Mouse (Mus musculus) activated CD4-positive, CD25-positive, alpha-beta regulatory T cell, adult 9 weeks (primary cell): ENCODE measurements around the gene Ftsj3. TPM values are rescaled to one million over a fixed set of nuclear protein-coding genes. Genes with fewer than 3 reads are reported as not detected.

Experiments
- polyA plus RNA-seq: library from polyadenylated mRNA; unstranded; fragments of 100-300 nt; shearing (Covaris generic); gene quantifications from one replicate; pipeline ENCODE4 v1.2.1, GENCODE M21; 2017

Ftsj3 gene
- 76.7 TPM for polyA plus RNA-seq

DNA sequence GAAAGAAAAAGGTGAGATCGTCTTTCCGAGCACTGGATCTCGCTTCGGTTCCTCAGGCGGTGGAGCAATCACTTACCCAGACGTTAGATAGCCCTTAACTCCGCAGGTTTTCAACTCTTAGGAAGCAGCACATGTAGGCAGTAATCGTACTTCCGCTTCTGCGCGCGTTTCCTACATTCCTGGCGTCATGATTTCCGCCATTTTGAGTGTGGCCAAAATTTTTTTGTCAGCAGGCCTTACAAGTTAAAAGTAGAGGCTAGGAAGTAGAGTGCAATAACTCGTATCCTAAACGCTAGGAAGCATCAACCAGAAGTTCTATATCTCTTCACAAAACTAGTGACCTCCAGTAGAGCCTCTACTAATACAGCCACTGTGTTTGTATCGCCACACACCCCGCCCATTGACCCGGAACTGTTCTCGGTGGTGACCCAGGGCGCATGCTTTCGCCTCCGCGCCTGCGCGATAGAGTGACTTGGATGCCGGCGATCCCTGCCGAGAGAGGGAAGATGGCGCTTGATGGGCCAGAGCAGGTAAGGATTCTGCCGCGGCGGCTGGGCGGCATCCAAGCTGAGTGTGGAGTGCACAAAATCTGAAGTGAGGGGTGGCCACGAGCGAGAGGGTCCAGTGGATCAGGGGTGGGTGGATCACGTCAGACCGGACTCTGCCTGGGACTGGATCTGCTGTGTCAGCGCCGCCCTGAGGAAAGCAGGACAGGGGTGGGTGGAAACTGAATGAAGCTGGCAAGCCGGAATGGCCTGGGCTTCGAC lies at the start of gene Ftsj3, which contains the start of gene Psmc5:
Ftsj3 (minus strand) TSS at position 395 of the 767 bp plus-strand sequence.
Psmc5 (plus strand) TSS at position 470 of the 767 bp plus-strand sequence.

DNA sequence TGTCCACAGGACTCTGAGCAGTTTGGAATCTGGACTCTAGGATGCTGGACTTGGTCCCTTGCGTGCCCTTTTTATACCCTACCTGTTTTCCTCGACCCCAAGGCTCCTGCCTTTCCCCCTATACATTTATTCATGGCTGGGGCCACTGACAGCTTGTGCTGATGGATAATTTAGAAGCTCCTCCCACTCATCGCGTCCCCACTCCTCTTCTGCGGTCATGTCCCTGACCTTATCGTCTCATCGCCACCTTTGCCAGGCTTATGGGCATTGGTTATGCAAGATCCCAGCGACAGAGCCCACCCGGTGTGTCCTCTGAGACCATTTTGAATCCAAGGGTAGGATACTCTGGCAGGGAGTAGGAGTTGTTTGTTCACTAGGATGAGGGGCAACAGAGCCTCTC lies 45.9 kb upstream of the Ftsj3 start, which contains the start of gene Gh:
Gh (minus strand) TSS at position 101 of the 400 bp plus-strand sequence.

DNA sequence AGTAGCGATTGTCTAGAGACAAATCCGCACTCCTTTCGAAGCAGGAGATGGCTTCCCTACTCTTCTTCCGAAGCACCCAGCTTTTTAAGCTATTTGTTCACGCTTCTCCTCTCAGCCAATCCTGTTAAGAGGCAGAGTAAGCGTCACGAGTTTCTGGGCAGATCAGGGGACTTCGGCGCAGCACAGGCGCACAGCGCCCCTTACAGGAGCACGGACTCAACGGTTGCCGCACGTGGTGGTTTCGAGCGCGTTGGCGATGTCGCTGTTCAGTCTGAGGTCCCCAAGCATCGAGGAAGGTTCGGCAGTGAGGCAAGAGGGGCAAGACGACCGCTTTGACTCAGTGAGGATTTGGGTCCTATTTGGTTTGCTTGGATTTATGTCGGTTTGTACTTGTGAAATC lies 20.6 kb upstream of the Ftsj3 start, which contains the start of gene Tcam1:
Tcam1 (plus strand) TSS at position 219 of the 400 bp plus-strand sequence.

DNA sequence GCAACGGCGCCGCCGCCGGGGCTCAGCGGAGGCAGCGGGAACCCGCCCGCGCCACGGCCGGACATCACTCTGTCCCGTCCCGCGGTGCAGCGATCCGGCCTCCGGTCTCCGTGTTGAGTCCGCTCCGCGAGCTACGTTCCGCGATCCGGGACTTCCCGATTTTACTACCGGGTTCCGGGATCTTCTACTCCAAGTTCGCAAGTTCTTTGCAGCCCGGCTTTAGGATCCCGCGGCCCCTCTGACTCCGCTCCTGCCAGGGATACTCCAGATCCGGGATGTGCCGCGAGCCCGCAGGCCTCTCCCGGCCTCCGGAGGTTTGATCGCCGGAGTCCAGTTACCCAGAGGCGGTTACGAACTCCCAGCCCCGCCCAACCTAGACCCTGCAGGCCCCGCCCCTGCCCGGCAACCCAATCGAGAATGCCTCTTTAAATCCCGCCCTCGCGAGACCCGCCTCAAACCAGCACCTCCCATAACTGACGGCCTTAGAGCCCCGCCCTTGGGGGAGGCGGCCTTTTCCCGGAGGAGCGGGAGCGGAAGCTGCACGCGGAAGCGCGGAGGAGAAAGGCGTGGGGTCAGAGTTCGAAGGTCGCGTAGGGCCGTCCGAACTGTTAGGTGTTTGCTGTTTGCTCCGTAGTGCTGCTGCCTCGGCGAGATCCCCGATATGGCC lies 16.9 kb upstream of the Ftsj3 start, which contains the start of gene Smarcd2:
Smarcd2 (minus strand) TSS at position 329 of the 667 bp plus-strand sequence.

DNA sequence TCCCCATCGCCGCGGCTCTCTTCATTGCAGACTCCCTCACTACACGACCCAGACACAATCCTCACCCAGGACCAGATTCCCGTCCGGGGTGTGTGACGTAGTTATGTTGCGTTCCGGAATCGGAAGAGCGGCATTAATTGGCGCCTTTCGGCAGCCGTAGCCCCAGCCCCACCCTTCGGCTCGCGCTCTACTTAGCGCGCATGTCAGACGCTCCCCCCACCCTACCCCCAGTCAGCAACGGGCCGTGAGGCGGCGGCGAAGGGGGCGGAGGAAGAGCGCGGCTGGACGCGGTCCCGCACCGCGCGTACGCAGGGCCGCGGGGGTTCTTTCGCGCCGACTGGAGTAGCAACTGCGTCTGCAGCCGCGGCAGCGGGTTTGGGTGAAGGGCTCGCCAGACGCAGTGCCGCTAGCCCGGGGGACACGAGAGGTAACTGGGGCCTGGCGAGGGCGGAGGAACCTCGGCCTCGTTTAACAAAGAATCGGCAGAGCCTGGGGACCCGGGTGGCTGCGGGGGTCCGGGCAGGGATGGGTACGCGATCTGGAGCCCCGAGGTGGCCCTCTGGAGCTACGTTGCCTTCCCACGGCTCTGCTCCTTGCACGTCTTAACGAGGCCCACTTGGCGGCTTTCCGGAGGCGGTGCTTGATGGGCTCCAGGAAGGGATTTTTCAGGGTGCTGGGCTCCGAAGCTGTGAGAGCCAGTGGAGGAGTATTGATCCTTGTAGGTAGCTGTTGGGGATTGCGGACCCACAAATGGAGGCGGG lies 39.0 kb downstream of the Ftsj3 start, which contains the start of gene Ddx42:
Ddx42 (plus strand) TSS at position 197 of the 761 bp plus-strand sequence.

DNA sequence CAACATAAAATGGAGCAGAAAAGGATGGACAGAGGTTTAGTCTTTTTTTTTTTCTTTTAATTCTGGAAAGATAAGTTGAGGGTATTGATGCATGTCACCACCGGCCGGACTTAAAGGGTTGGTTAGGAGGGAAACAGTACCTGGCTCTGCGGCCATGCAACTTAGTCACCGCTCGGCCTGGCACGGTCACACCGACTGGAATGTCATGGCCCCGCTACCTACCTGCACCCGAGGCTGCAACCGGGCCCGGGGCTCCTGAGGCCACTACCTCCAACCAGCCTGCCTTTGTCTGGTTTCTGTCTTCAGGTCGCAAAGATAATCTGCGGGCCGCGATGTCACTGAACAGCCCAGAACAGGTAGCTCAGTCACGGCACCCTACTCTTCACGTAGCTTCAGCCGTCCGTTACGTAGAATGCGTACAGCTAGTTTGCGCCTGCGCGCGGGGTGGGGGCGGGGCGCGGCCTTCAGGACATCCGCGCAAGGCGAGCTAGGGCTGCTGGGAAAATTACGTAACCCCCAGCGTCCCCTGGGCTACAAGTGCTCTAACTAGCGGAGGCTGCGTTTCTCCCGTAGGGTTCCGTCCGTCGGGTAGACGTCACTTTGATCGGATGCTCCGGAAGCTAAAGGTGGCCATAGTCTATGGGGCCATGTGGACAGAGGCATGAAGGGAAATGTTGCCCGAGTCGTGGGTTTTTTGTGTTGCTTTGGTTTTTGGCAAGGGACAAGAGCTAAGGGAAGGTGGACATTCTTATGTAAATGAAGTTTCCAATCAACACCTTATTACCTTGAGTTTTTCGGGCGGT lies 39.8 kb downstream of the Ftsj3 start, which contains the start of gene Ccdc47:
Ccdc47 (minus strand) TSS at position 418 of the 803 bp plus-strand sequence.

DNA sequence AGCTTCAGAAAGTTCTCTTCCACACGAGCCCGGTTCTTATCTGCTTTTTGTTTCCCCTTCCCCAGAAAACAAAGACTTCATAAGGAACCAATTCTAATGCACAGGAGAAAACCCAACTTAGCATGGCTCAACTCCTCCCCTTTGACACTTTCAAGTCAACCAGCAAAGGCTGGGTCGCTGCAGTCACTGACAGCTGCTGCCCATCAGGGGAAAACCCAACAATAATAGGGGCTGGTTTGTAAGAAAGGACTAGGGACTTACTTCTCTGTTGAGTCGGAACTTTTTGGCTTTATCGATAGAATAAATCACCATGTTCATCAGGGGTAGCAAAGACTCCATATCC lies 53.8 kb downstream of the Ftsj3 start, which contains the start of gene Strada:
Strada (minus strand) TSS at position 46 of the 343 bp plus-strand sequence.

Other genes starting within 250 kb of the Ftsj3 start
- gene Kcnh6, start 248.0 kb downstream of the Ftsj3 start, polyA plus RNA-seq, result 0.21 TPM
- 109 TPM for gene Dcaf7, start 219.2 kb downstream of the Ftsj3 start, polyA plus RNA-seq
- 17.1 TPM for gene Taco1, start 190.0 kb downstream of the Ftsj3 start, polyA plus RNA-seq
- gene Map3k3, start 171.5 kb downstream of the Ftsj3 start, polyA plus RNA-seq, result 11.7 TPM
- gene Gm10840, start 95.2 kb downstream of the Ftsj3 start, polyA plus RNA-seq, result 1.0 TPM
- gene Limd2, start 95.2 kb downstream of the Ftsj3 start, polyA plus RNA-seq, result 842 TPM
- 35.7 TPM for gene Strada, start 53.9 kb downstream of the Ftsj3 start, polyA plus RNA-seq
- gene Ccdc47, start 39.7 kb downstream of the Ftsj3 start, polyA plus RNA-seq, result 123 TPM
- gene Ddx42, start 39.2 kb downstream of the Ftsj3 start, polyA plus RNA-seq, result 74.9 TPM
- gene Psmc5, start 75 bp upstream of the Ftsj3 start, polyA plus RNA-seq, result 195 TPM
- 12.8 TPM for gene Smarcd2, start 16.9 kb upstream of the Ftsj3 start, polyA plus RNA-seq
- 0.33 TPM for gene Tcam1, start 20.6 kb upstream of the Ftsj3 start, polyA plus RNA-seq
- gene Gh, start 45.8 kb upstream of the Ftsj3 start, polyA plus RNA-seq, result not detected
- gene Cd79b, start 58.7 kb upstream of the Ftsj3 start, polyA plus RNA-seq, result 48.7 TPM
- gene Scn4a, start 97.2 kb upstream of the Ftsj3 start, polyA plus RNA-seq, result 0.04 TPM
- not detected for gene Prr29, start 109.4 kb upstream of the Ftsj3 start, polyA plus RNA-seq
- 108 TPM for gene Icam2, start 132.0 kb upstream of the Ftsj3 start, polyA plus RNA-seq
- 2.9 TPM for gene Ern1, start 231.8 kb upstream of the Ftsj3 start, polyA plus RNA-seq